Mouse (Mus musculus) layer of hippocampus, postnatal 10 days (tissue): Measurements from ENCODE around the gene Unc13a. TPM values are rescaled to one million over a fixed set of nuclear protein-coding genes. Genes with fewer than 3 reads are reported as not detected.

ENCODE experiments used
- DNase-seq, 2 experiments: peaks; one replicate each; pipeline ENCODE4 v3.0.0; 2021; ENCODE audit warnings: low spot score in 2 of 2
- total RNA-seq, 2 experiments: library from RNA; stranded (reverse); gene quantifications; 2 replicates each; pipeline ENCODE4 v1.2.3; 2021

Unc13a gene
- total RNA-seq, 2 experiments from 2014 or later: 242 to 246 TPM

GRCm38 (mm10) chr8:71666855-71667254 is 4.7 kb downstream of the Unc13a start:
- no peak for DNase-seq

GRCm38 (mm10) chr8:71665331-71666130 is 6.0 kb downstream of the Unc13a start:
- peak in 1 of 2 experiments; percentile 62 for DNase-seq

- peak; percentile 91 for DNase-seq
Observed at GRCm38 (mm10) chr8:71660325-71661120, 11.0 kb downstream of the Unc13a start.

GRCm38 (mm10) chr8:71659751-71660150 is 11.8 kb downstream of the Unc13a start:
- no peak for DNase-seq

- DNase-seq: no peak
Observed at GRCm38 (mm10) chr8:71658515-71659049, 13.0 kb downstream of the Unc13a start.

- DNase-seq: no peak
Observed at GRCm38 (mm10) chr8:71657816-71658215, 13.7 kb downstream of the Unc13a start.

- no peak for DNase-seq
Observed at GRCm38 (mm10) chr8:71654600-71654999, 17.0 kb downstream of the Unc13a start.

- DNase-seq: no peak
Observed at GRCm38 (mm10) chr8:71645510-71645909, 26.0 kb downstream of the Unc13a start.

GRCm38 (mm10) chr8:71639318-71639717 is 32.2 kb downstream of the Unc13a start:
- no peak for DNase-seq

- no peak for DNase-seq
Observed at GRCm38 (mm10) chr8:71638321-71638720, 33.2 kb downstream of the Unc13a start.

- DNase-seq: no peak
Observed at GRCm38 (mm10) chr8:71637149-71638095, 34.1 kb downstream of the Unc13a start.

- DNase-seq: peak in 1 of 2 experiments; percentile 52
Observed at GRCm38 (mm10) chr8:71633981-71634667, 37.4 kb downstream of the Unc13a start.

GRCm38 (mm10) chr8:71633164-71633563 is 38.4 kb downstream of the Unc13a start:
- DNase-seq: peak; percentile 48 to 64

GRCm38 (mm10) chr8:71631897-71632296 is 39.7 kb downstream of the Unc13a start:
- DNase-seq: no peak

GRCm38 (mm10) chr8:71630761-71631160 is 40.8 kb downstream of the Unc13a start:
- no peak for DNase-seq

- DNase-seq: peak in 1 of 2 experiments; percentile 47
Observed at GRCm38 (mm10) chr8:71629781-71630212, 41.8 kb downstream of the Unc13a start.

GRCm38 (mm10) chr8:71629096-71629697 is 42.4 kb downstream of the Unc13a start:
- peak; percentile 89 to 96 for DNase-seq

GRCm38 (mm10) chr8:71628396-71629095 is 43.0 kb downstream of the Unc13a start:
- no peak for DNase-seq
